Mouse (Mus musculus) embryonic fibroblast, embryonic 13.5 days (primary cell): ENCODE data around the gene Negr1.

ENCODE experiments used
- CTCF ChIP-seq: IDR thresholded peaks from 2 replicates; pipeline ENCODE4 v1.5.1; 2011; ENCODE audit warnings: mild to moderate bottlenecking, control low read depth, low read length, moderate library complexity, borderline replicate concordance; ENCODE audit not compliant: insufficient read depth
- POLR2A ChIP-seq: IDR thresholded peaks from 2 replicates; pipeline ENCODE4 v1.6.1; 2011; ENCODE audit warnings: low read depth, mild to moderate bottlenecking, control low read depth, low read length, moderate library complexity

- TF ChIP-seq CTCF (no peak), POLR2A (no peak)
These were observed 554.4 kb downstream of the Negr1 start for GRCm38 (mm10) chr3:157116024-157116423.
